Mouse (Mus musculus) MEL (cell line): ENCODE measurements at regions not wholly inside any gene's neighbourhood (a gene's known extent, or its start where the extent isn't known, plus 50 kb on each side); places are given as distances from the start of the nearest gene placed in this dataset.

Source experiments
- DNase-seq: peaks from one replicate; pipeline ENCODE4 v3.0.0; 2011; ENCODE audit warnings: low read depth, low spot score
- H3K27ac ChIP-seq: 2 replicates; pipeline ENCODE4 v1.5.1; 2012; ENCODE audit warnings: low read depth, mild to moderate bottlenecking, control low read depth, low read length, moderate library complexity; ENCODE audit not compliant: control insufficient read depth
- H3K27me3 ChIP-seq, 2 experiments: fragments of 150-350 bp in 1 of 2; sonication (generic) in 1 of 2; 2 replicates each; pipeline ENCODE4 v1.6.1; 2012; ENCODE audit warnings: low read length in 2 of 2, mild to moderate bottlenecking in 2 of 2, improper control_type of control experiment in 1 of 2, moderate library complexity in 1 of 2; ENCODE audit not compliant: insufficient read depth in 2 of 2, control insufficient read depth in 1 of 2
- H3K36me3 ChIP-seq, 2 experiments: 2 replicates each; pipeline ENCODE4 v1.6.1; 2012 to 2014; ENCODE audit warnings: low read length in 2 of 2, improper control_type of control experiment in 1 of 2, inconsistent platforms in 1 of 2, mild to moderate bottlenecking in 1 of 2; ENCODE audit not compliant: insufficient read depth in 2 of 2, control insufficient read depth in 1 of 2
- H3K4me1 ChIP-seq, 2 experiments: fragments of 150-350 bp in 1 of 2; sonication (generic) in 1 of 2; 2 replicates each; pipeline ENCODE4 v1.6.1; 2012; ENCODE audit warnings: low read length in 2 of 2, improper control_type of control experiment in 1 of 2, mild to moderate bottlenecking in 1 of 2; ENCODE audit not compliant: insufficient read depth in 2 of 2, control insufficient read depth in 1 of 2
- H3K4me3 ChIP-seq, 2 experiments: fragments of 150-350 bp in 1 of 2; sonication (generic) in 1 of 2; 2 replicates each; pipeline ENCODE4 v1.5.1; 2012; ENCODE audit warnings: low read depth in 2 of 2, low read length in 2 of 2, mild to moderate bottlenecking in 2 of 2, moderate library complexity in 2 of 2, control low read depth in 1 of 2, improper control_type of control experiment in 1 of 2; ENCODE audit not compliant: control insufficient read depth in 1 of 2, insufficient read depth in 1 of 2
- H3K79me2 ChIP-seq: 2 replicates; pipeline ENCODE4 v1.6.1; 2012; ENCODE audit warnings: mild to moderate bottlenecking, low read length, moderate library complexity; ENCODE audit not compliant: control insufficient read depth, poor library complexity, insufficient read depth
- H3K9ac ChIP-seq: 2 replicates; pipeline ENCODE4 v1.6.1; 2012; ENCODE audit warnings: low read depth, mild to moderate bottlenecking, control low read depth, low read length, moderate library complexity; ENCODE audit not compliant: control insufficient read depth, poor library complexity, severe bottlenecking
- H3K9me3 ChIP-seq: fragments of 150-350 bp; sonication (generic); replicated peaks from 2 replicates; pipeline ENCODE4 v1.6.1; 2012; ENCODE audit warnings: mild to moderate bottlenecking, low read length, improper control_type of control experiment, moderate library complexity; ENCODE audit not compliant: insufficient read depth
- CHD1 ChIP-seq: IDR thresholded peaks from 2 replicates; pipeline ENCODE4 v1.6.1; 2012; ENCODE audit warnings: low read depth, mild to moderate bottlenecking, inconsistent platforms, low read length, improper control_type of control experiment
- CTCF ChIP-seq, 3 experiments: IDR thresholded peaks in 2 of 3; conservative IDR thresholded peaks in 1 of 3; 2 replicates each; pipeline ENCODE4 v1.5.1; 2011 to 2012; ENCODE audit warnings: low read length in 3 of 3, low read depth in 2 of 3, mild to moderate bottlenecking in 2 of 3, improper control_type of control experiment in 1 of 3, inconsistent platforms in 1 of 3, mixed read lengths in 1 of 3, moderate library complexity in 1 of 3; ENCODE audit not compliant: control insufficient read depth in 1 of 3, insufficient read depth in 1 of 3, poor library complexity in 1 of 3, severe bottlenecking in 1 of 3
- E2F4 ChIP-seq: IDR thresholded peaks from 2 replicates; pipeline ENCODE4 v1.6.1; 2011; ENCODE audit warnings: low read depth, low read length, improper control_type of control experiment, borderline replicate concordance
- ELF1 ChIP-seq: IDR thresholded peaks from 2 replicates; pipeline ENCODE4 v1.6.1; 2014; ENCODE audit warnings: low read depth, mild to moderate bottlenecking, inconsistent platforms, low read length, improper control_type of control experiment, moderate library complexity
- GABPA ChIP-seq: IDR thresholded peaks from 2 replicates; pipeline ENCODE4 v1.6.1; 2012; ENCODE audit warnings: low read depth, mild to moderate bottlenecking, inconsistent platforms, low read length, improper control_type of control experiment, moderate library complexity
- JUND ChIP-seq: IDR thresholded peaks from 2 replicates; pipeline ENCODE4 v1.6.1; 2011; ENCODE audit warnings: low read depth, mild to moderate bottlenecking, improper control_type of control experiment, low read length
- KAT2A ChIP-seq: conservative IDR thresholded peaks from 2 replicates; pipeline ENCODE4 v1.6.1; 2012; ENCODE audit warnings: low read depth, low read length, improper control_type of control experiment, inconsistent platforms
- MYB ChIP-seq: IDR thresholded peaks from 2 replicates; pipeline ENCODE4 v1.6.1; 2011; ENCODE audit warnings: mild to moderate bottlenecking, low read depth, low read length, improper control_type of control experiment
- MYC ChIP-seq: IDR thresholded peaks from 2 replicates; pipeline ENCODE4 v1.6.1; 2011; ENCODE audit warnings: low read depth, mild to moderate bottlenecking, low read length, improper control_type of control experiment, moderate library complexity
- NRF1 ChIP-seq: IDR thresholded peaks from 2 replicates; pipeline ENCODE4 v1.6.1; 2014; ENCODE audit warnings: low read depth, mild to moderate bottlenecking, inconsistent platforms, low read length, improper control_type of control experiment, moderate library complexity; ENCODE audit not compliant: poor library complexity, insufficient read depth, severe bottlenecking
- POLR2AphosphoS2 ChIP-seq: IDR thresholded peaks from 2 replicates; pipeline ENCODE4 v1.6.1; 2011; ENCODE audit warnings: low read length, improper control_type of control experiment
- RCOR1 ChIP-seq: IDR thresholded peaks from 2 replicates; pipeline ENCODE4 v1.6.1; 2012; ENCODE audit warnings: low read depth, mild to moderate bottlenecking, inconsistent platforms, low read length, improper control_type of control experiment
- SIN3A ChIP-seq: IDR thresholded peaks from 2 replicates; pipeline ENCODE4 v1.6.1; 2012; ENCODE audit warnings: low read length, improper control_type of control experiment, inconsistent platforms
- USF1 ChIP-seq: IDR thresholded peaks from 2 replicates; pipeline ENCODE4 v1.6.1; 2014; ENCODE audit warnings: low read depth, mild to moderate bottlenecking, inconsistent platforms, low read length, improper control_type of control experiment, moderate library complexity

- H3K9me3 ChIP-seq: no peaks in the 10 kb centered on the region
- DNase-seq: no peak
Observed at GRCm38 (mm10) chr17:15235041-15235440, 141.6 kb downstream of the Dll1 start.

GRCm38 (mm10) chr17:15231175-15231574, 145.5 kb downstream of the Dll1 start:
- Histone ChIP-seq H3K27ac (no peak overlapping the region), H3K27me3 (no peaks in the 10 kb centered on the region; a peak in 1 of 4 replicates), H3K4me3 (no peak overlapping the region), H3K79me2 (no peaks in the 10 kb centered on the region), H3K36me3 (no peaks in the 10 kb centered on the region), H3K9me3 (no peaks in the 10 kb centered on the region), H3K4me1 (no peaks in the 10 kb centered on the region), H3K9ac (no peak overlapping the region)
- DNase-seq: no peak
- TF ChIP-seq NRF1 (no peak), ELF1 (no peak), SIN3A (no peak), RCOR1 (no peak), GABPA (no peak), E2F4 (no peak), POLR2AphosphoS2 (no peak), CHD1 (no peak), JUND (no peak)

More at GRCm38 (mm10) chr17:15235041-15235440, 141.6 kb downstream of the Dll1 start:
- H3K27ac ChIP-seq: no peak overlapping the region
- H3K36me3 ChIP-seq: no peaks in the 10 kb centered on the region
- no peaks in the 10 kb centered on the region for H3K4me1 ChIP-seq
- TF ChIP-seq CTCF (IDR thresholded peaks at IDR 0.05 in 2 of 3, conservative IDR thresholded peaks at IDR 0.05 in 1 of 3; ENCODE audit: control insufficient read depth in 1 of 3, insufficient read depth in 1 of 3, low read depth in 2 of 3, low read length in 3 of 3, poor library complexity in 1 of 3, severe bottlenecking in 1 of 3) (no peak), SIN3A (no peak), USF1 (no peak), MYB (no peak), ELF1 (no peak), RCOR1 (no peak)
- TF ChIP-seq, all 39 proteins: peak for 0
- H3K27me3 ChIP-seq: no peaks in the 10 kb centered on the region; a peak in 1 of 4 replicates
- no peaks in the 10 kb centered on the region for H3K79me2 ChIP-seq
- H3K4me3 ChIP-seq: no peak overlapping the region
- H3K9ac ChIP-seq: no peak overlapping the region

DNA sequence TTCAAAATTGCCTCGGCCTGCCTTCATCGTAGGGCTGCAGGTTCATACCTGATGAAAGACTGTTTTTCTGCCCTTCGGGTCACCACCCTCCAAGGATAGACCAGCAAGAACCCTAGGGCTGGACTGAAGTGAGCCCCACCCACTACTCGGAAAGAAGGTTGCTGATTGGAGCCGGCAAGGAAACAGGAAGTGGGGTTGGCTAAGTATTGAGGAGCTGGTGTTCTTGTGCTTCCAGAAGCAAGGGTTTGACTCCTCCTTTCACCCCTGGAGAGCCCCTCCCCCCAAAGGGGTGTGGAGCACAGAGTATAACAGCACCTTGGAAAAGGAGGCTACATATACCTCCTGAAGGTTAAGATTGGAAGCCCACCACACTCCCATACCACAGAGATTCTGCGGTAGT, 147.5 kb downstream of the Dll1 start:
- TF ChIP-seq KAT2A: no peak
- no peak for TF ChIP-seq MYC
- no peak overlapping the region for H3K9ac ChIP-seq
- H3K4me3 ChIP-seq: no peak overlapping the region
- H3K9me3 ChIP-seq: no peaks in the 10 kb centered on the region
- DNase-seq: peak; percentile 15
- no peaks in the 10 kb centered on the region for H3K36me3 ChIP-seq
- no peaks in the 10 kb centered on the region; a peak in 1 of 4 replicates for H3K27me3 ChIP-seq
- H3K79me2 ChIP-seq: no peaks in the 10 kb centered on the region
- no peaks in the 10 kb centered on the region for H3K4me1 ChIP-seq
- no peak overlapping the region for H3K27ac ChIP-seq
